Mouse (Mus musculus): ENCODE measurements around the gene Tpd52l2.

Tpd52l2 gene

DNA sequence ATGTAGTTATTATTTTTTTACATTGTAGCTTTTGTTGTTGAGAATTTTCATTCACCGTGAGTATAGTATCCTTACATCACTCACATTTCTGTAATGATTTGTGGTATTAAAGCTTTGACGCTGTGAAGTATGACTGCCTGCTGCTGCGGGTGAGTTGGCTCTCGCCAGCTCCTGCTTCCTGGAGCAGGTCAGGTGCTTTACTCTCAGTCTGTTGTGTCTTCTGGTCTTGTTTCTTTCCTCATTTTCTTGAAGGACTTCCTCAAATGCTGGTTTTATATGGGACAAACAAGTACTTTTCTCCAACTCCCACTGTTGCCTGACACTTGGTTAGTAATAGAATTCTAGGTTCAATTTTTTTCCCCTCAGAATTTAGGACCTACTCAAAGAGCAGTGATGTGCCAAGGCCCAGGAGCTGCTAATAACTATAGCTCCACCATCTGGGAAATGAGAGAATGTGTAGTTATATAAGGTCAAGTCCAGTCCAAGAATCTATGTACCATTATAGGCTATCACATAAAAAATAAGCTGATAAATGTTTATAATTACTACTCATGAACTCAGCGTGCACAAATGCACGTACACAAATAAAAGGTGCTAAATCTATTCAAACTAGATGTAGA lies 44.9 kb downstream of the Tpd52l2 start:
- no peak for DNase-seq

GRCm38 (mm10) chr2:181546142-181546541 lies 49.2 kb downstream of the Tpd52l2 start:
- DNase-seq: no peak

GRCm38 (mm10) chr2:181548227-181548626 lies 51.3 kb downstream of the Tpd52l2 start:
- DNase-seq: no peak

GRCm38 (mm10) chr2:181548682-181549081 lies 51.7 kb downstream of the Tpd52l2 start:
- no peak for DNase-seq

- DNase-seq: no peak
Measured at GRCm38 (mm10) chr2:181550233-181550632, 53.3 kb downstream of the Tpd52l2 start.

GRCm38 (mm10) chr2:181553772-181554171 lies 56.8 kb downstream of the Tpd52l2 start:
- DNase-seq: no peak

- DNase-seq: no peak
Measured at GRCm38 (mm10) chr2:181567338-181567737, 70.4 kb downstream of the Tpd52l2 start.

Data from cerebellum, adult 11 months (tissue).